Comparison of ENCODE assay signal across 20 mouse cellular contexts in the genomic region with DNA sequence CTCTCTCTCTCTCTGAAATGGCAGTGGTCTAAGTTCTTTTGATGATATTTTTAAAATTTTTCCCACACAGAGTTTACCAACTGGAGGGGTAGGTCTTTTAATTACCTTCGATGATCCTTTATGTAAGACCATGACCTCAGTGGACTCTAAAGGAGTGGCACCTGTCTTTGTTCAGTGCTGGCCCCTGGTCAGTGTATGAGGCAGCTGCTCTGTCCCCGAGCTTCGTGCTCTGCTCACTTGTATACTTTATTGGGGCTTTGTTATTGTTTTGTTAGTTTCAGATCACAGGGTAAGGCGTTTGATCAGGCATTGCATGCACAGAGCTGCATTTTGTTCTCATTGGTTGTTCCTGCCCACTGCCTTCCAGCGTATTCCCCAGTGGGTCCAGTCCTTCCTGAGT. TPM values are rescaled to one million over a fixed set of nuclear protein-coding genes. Genes with fewer than 3 reads are reported as not detected.
DNase-seq lines count a peak whose midpoint lies in the region; ATAC-seq and TF ChIP-seq lines count a peak whose summit lies in the region.
"Had no signal": no experiment of that assay in that cellular context is flagged by ENCODE, and none has a peak within 500 bp of the region (broad histone marks: within the 10 kb centered on the region; RNA-seq: fewer than 3 reads in every experiment).

No protein-coding gene starts in this region.

- H3K4me1 ChIP-seq in hindbrain, embryonic 12.5 days, result no peaks in the 10 kb centered on the region
- H3K4me1 ChIP-seq in hindbrain, embryonic 13.5 days (replicated peaks), result peaks cover 6% of the 10 kb centered on the region
- 0 out of 2 replicates have a peak, but pooled peaks cover 3% of the 10 kb centered on the region for H3K4me1 ChIP-seq in neural tube, embryonic 12.5 days
- H3K4me1 ChIP-seq in neural tube, embryonic 15.5 days, result peaks cover 4% of the 10 kb centered on the region; the same call in 1 of the 2 replicates
- H3K4me1 ChIP-seq in stomach, postnatal 0 days (replicated peaks; ENCODE audit: control insufficient read depth, insufficient read depth), result no peaks in the 10 kb centered on the region; the same call in 1 of the 2 replicates
- H3K4me1 ChIP-seq: hindbrain, embryonic 10.5 days had no signal

- peak; percentile 54 for DNase-seq in heart, adult 11 months
- DNase-seq in heart, postnatal 4 days, result no peak
- DNase-seq in stomach, postnatal 0 days (ENCODE audit: low spot score), result no peak
- DNase-seq: adrenal gland, adult 2 months; adrenal gland, postnatal 25 days; cerebellum, adult 18-20 months; cerebellum, adult 9-11 months; cerebellum, postnatal 36 days; gastrocnemius, postnatal 25 days; kidney, adult 2 months had no signal

- no peak overlapping the region for H3K4me2 ChIP-seq in hindbrain, embryonic 12.5 days (replicated peaks)
- H3K4me2 ChIP-seq in hindbrain, embryonic 13.5 days, result no peak overlapping the region
- H3K4me2 ChIP-seq in neural tube, embryonic 12.5 days (replicated peaks), result no peak overlapping the region
- H3K4me2 ChIP-seq in neural tube, embryonic 15.5 days, result no peak overlapping the region
- no peak overlapping the region for H3K4me2 ChIP-seq in stomach, postnatal 0 days (replicated peaks; ENCODE audit: low read depth)
- H3K4me2 ChIP-seq: embryonic facial prominence, embryonic 15.5 days; heart, embryonic 11.5 days had no signal

- H3K9me3 ChIP-seq in hindbrain, embryonic 12.5 days (replicated peaks), result no peaks in the 10 kb centered on the region
- H3K9me3 ChIP-seq in hindbrain, embryonic 13.5 days, result no peaks in the 10 kb centered on the region
- H3K9me3 ChIP-seq in neural tube, embryonic 12.5 days, result no peaks in the 10 kb centered on the region
- no peaks in the 10 kb centered on the region for H3K9me3 ChIP-seq in neural tube, embryonic 15.5 days (replicated peaks)
- no peaks in the 10 kb centered on the region for H3K9me3 ChIP-seq in stomach, postnatal 0 days (ENCODE audit: control insufficient read depth, low read length)
- H3K9me3 ChIP-seq: embryonic facial prominence, embryonic 15.5 days; hindbrain, embryonic 10.5 days had no signal

- WGBS in hindbrain, embryonic 12.5 days, result 68% methylated on average over 5 of the region's 5 CpGs
- WGBS in hindbrain, embryonic 13.5 days, result 77% methylated on average over 5 of the region's 5 CpGs
- 81% methylated on average over 5 of the region's 5 CpGs for WGBS in neural tube, embryonic 12.5 days
- 66% methylated on average over 5 of the region's 5 CpGs for WGBS in neural tube, embryonic 15.5 days
- 76% methylated on average over 5 of the region's 5 CpGs for WGBS in stomach, postnatal 0 days

- no peak for TF ChIP-seq CTCF in stomach, postnatal 0 days (IDR thresholded peaks at IDR 0.05; ENCODE audit: low read depth)

- H3K27me3 ChIP-seq in hindbrain, embryonic 12.5 days, result no peaks in the 10 kb centered on the region
- H3K27me3 ChIP-seq in hindbrain, embryonic 13.5 days, result no peaks in the 10 kb centered on the region
- no peaks in the 10 kb centered on the region for H3K27me3 ChIP-seq in neural tube, embryonic 12.5 days (replicated peaks)
- no peaks in the 10 kb centered on the region for H3K27me3 ChIP-seq in neural tube, embryonic 15.5 days (replicated peaks)
- no peaks in the 10 kb centered on the region for H3K27me3 ChIP-seq in stomach, postnatal 0 days (ENCODE audit: control insufficient read depth, insufficient read depth, low read length)
- H3K27me3 ChIP-seq: embryonic facial prominence, embryonic 15.5 days had no signal

- no peak overlapping the region for H3K9ac ChIP-seq in hindbrain, embryonic 12.5 days
- no peak overlapping the region for H3K9ac ChIP-seq in hindbrain, embryonic 13.5 days
- no peak overlapping the region for H3K9ac ChIP-seq in neural tube, embryonic 12.5 days
- no peak overlapping the region for H3K9ac ChIP-seq in neural tube, embryonic 15.5 days (replicated peaks)
- H3K9ac ChIP-seq in stomach, postnatal 0 days (ENCODE audit: low read length), result no peak overlapping the region
- H3K9ac ChIP-seq: embryonic facial prominence, embryonic 15.5 days had no signal

- no peak overlapping the region for H3K27ac ChIP-seq in hindbrain, embryonic 12.5 days
- no peak overlapping the region for H3K27ac ChIP-seq in hindbrain, embryonic 13.5 days
- no peak overlapping the region for H3K27ac ChIP-seq in neural tube, embryonic 12.5 days
- no peak overlapping the region for H3K27ac ChIP-seq in neural tube, embryonic 15.5 days (replicated peaks)
- H3K27ac ChIP-seq in stomach, postnatal 0 days (replicated peaks), result no peak overlapping the region
- H3K27ac ChIP-seq: embryonic facial prominence, embryonic 15.5 days; gastrocnemius, adult 2 months; hindbrain, embryonic 10.5 days had no signal

- 0 out of 2 replicates have a peak, but pooled peaks have one; percentile 50 for ATAC-seq in hindbrain, embryonic 12.5 days (ENCODE audit: low FRiP score)
- no peak for ATAC-seq in hindbrain, embryonic 13.5 days (ENCODE audit: low FRiP score)
- ATAC-seq in neural tube, embryonic 12.5 days (ENCODE audit: low FRiP score, low read depth), result 0 out of 2 replicates have a peak, but pooled peaks have one; percentile 39
- ATAC-seq in neural tube, embryonic 15.5 days (ENCODE audit: low FRiP score), result no peak
- no peak for ATAC-seq in stomach, postnatal 0 days (ENCODE audit: low FRiP score, low TSS enrichment)
- ATAC-seq: inflammation-experienced regulatory T-cells, adult 6 months had no signal

- H3K36me3 ChIP-seq in hindbrain, embryonic 12.5 days, result peaks cover 14% of the 10 kb centered on the region; the same call in 1 of the 2 replicates
- peaks cover 15% of the 10 kb centered on the region for H3K36me3 ChIP-seq in hindbrain, embryonic 13.5 days
- peaks cover 15% of the 10 kb centered on the region for H3K36me3 ChIP-seq in neural tube, embryonic 12.5 days
- peaks cover 9% of the 10 kb centered on the region; the same call in 1 of the 2 replicates for H3K36me3 ChIP-seq in neural tube, embryonic 15.5 days
- H3K36me3 ChIP-seq in stomach, postnatal 0 days (ENCODE audit: control insufficient read depth, insufficient read depth, low read length), result peaks cover 1% of the 10 kb centered on the region; the same call in 1 of the 2 replicates

- H3K4me3 ChIP-seq in hindbrain, embryonic 12.5 days, result no peak overlapping the region
- H3K4me3 ChIP-seq in hindbrain, embryonic 13.5 days, result no peak overlapping the region
- no peak overlapping the region for H3K4me3 ChIP-seq in neural tube, embryonic 12.5 days
- H3K4me3 ChIP-seq in neural tube, embryonic 15.5 days (replicated peaks), result no peak overlapping the region
- H3K4me3 ChIP-seq in stomach, postnatal 0 days (ENCODE audit: low read depth, low read length), result no peak overlapping the region
- H3K4me3 ChIP-seq: embryonic facial prominence, embryonic 15.5 days; erythroblast, embryonic 14.5 days; gastrocnemius, adult 2 months; hindbrain, embryonic 10.5 days had no signal

- no peak for TF ChIP-seq EP300 in stomach, postnatal 0 days (optimal IDR thresholded peaks at IDR 0.05)

RNA-seq across cellular contexts. Expression of a gene that starts 20.0 kb away (rescaled TPM):
- total RNA-seq in heart, postnatal 4 days (2021), result not detected
- polyA plus RNA-seq in hindbrain, embryonic 12.5 days (2016; fragmentation: Nextera tagmentation; extraction: Ambion mirVana), result 1.6 and 1.7 TPM in 2 replicates
- polyA plus RNA-seq in hindbrain, embryonic 13.5 days (2015; fragmentation: Nextera tagmentation; extraction: Ambion mirVana), result 0.70 and 1.1 TPM in 2 replicates
- polyA plus RNA-seq in neural tube, embryonic 12.5 days (2016; fragmentation: Nextera tagmentation; extraction: Ambion mirVana), result 0.42 and 0.90 TPM in 2 replicates
- 1.1 and 4.4 TPM in 2 replicates for polyA plus RNA-seq in neural tube, embryonic 15.5 days (2015; fragmentation: Nextera tagmentation; extraction: Ambion mirVana)
- 0.28 and 0.39 TPM in 2 replicates for polyA plus RNA-seq in stomach, postnatal 0 days (2015; fragmentation: Nextera tagmentation; extraction: Ambion mirVana)
- total RNA-seq: adrenal gland, adult 2 months; adrenal gland, postnatal 25 days; gastrocnemius, adult 2 months; gastrocnemius, postnatal 25 days had no signal
- polyA plus RNA-seq: erythroblast, embryonic 14.5 days; heart, embryonic 11.5 days had no signal

RNA-seq across cellular contexts. Expression of a gene that starts 55.3 kb away (rescaled TPM):
- total RNA-seq in heart, postnatal 4 days (2021), result 10 to 100 TPM; 11.3 to 12.7 TPM
- polyA plus RNA-seq in hindbrain, embryonic 12.5 days (2016; fragmentation: Nextera tagmentation; extraction: Ambion mirVana), result 44.4 and 45.6 TPM in 2 replicates
- polyA plus RNA-seq in hindbrain, embryonic 13.5 days (2015; fragmentation: Nextera tagmentation; extraction: Ambion mirVana), result 35.6 and 35.7 TPM in 2 replicates
- 41.8 and 45.1 TPM in 2 replicates for polyA plus RNA-seq in neural tube, embryonic 12.5 days (2016; fragmentation: Nextera tagmentation; extraction: Ambion mirVana)
- polyA plus RNA-seq in neural tube, embryonic 15.5 days (2015; fragmentation: Nextera tagmentation; extraction: Ambion mirVana), result 22.4 and 31.9 TPM in 2 replicates
- polyA plus RNA-seq in stomach, postnatal 0 days (2015; fragmentation: Nextera tagmentation; extraction: Ambion mirVana), result 31.7 and 33.4 TPM in 2 replicates

RNA-seq across cellular contexts. Expression of a gene that starts 55.5 kb away (rescaled TPM):
- 10 to 100 TPM; 16.6 to 21.9 TPM for total RNA-seq in heart, postnatal 4 days (2021)
- polyA plus RNA-seq in hindbrain, embryonic 12.5 days (2016; fragmentation: Nextera tagmentation; extraction: Ambion mirVana), result 20.6 and 25.9 TPM in 2 replicates
- polyA plus RNA-seq in hindbrain, embryonic 13.5 days (2015; fragmentation: Nextera tagmentation; extraction: Ambion mirVana), result 11.9 and 15.5 TPM in 2 replicates
- polyA plus RNA-seq in neural tube, embryonic 12.5 days (2016; fragmentation: Nextera tagmentation; extraction: Ambion mirVana), result 19.7 and 21.9 TPM in 2 replicates
- polyA plus RNA-seq in neural tube, embryonic 15.5 days (2015; fragmentation: Nextera tagmentation; extraction: Ambion mirVana), result 10.8 and 14.3 TPM in 2 replicates
- 9.7 TPM in 2 replicates for polyA plus RNA-seq in stomach, postnatal 0 days (2015; fragmentation: Nextera tagmentation; extraction: Ambion mirVana)

Comparison
In these comparisons a context has a peak if more than half of its experiments do, and no peak if none do; other contexts are left out.
1. ATAC-seq: peak in hindbrain, embryonic 12.5 days (single experiment) and neural tube, embryonic 12.5 days (single experiment); none in hindbrain, embryonic 13.5 days (single experiment), neural tube, embryonic 15.5 days (single experiment) and stomach, postnatal 0 days (single experiment).